Mouse (Mus musculus) neural tube, embryonic 11.5 days (tissue): Measurements from ENCODE around the gene Batf3. TPM values are rescaled to one million over a fixed set of nuclear protein-coding genes. Genes with fewer than 3 reads are reported as not detected.

Experiments
- ATAC-seq: fragments of 200-750 bp; cut with Nextera tagmentation; 2 replicates; pipeline ENCODE4 v1.8.0; 2017; ENCODE audit warnings: moderate number of reproducible peaks, mild to moderate bottlenecking, moderate TSS enrichment, moderate library complexity; ENCODE audit not compliant: insufficient read depth, low FRiP score, low TSS enrichment
- DNase-seq: peaks from one replicate; pipeline ENCODE4 v3.0.0-alpha.2; 2015; ENCODE audit warnings: low spot score
- H3K27ac ChIP-seq: fragments of 300-500 bp; sonication (generic); 2 replicates; pipeline ENCODE4 v1.5.1; 2014; ENCODE audit warnings: low read depth, mild to moderate bottlenecking, low read length
- H3K27me3 ChIP-seq: fragments of 300-500 bp; sonication (generic); 2 replicates; pipeline ENCODE4 v1.6.1; 2014; ENCODE audit warnings: mild to moderate bottlenecking, low read length, mixed read lengths; ENCODE audit not compliant: control insufficient read depth, insufficient read depth
- H3K36me3 ChIP-seq: fragments of 300-500 bp; sonication (generic); 2 replicates; pipeline ENCODE4 v1.6.1; 2014; ENCODE audit warnings: mild to moderate bottlenecking, low read length, moderate library complexity, mixed read lengths; ENCODE audit not compliant: control insufficient read depth, insufficient read depth
- H3K4me1 ChIP-seq: fragments of 300-500 bp; sonication (generic); 2 replicates; pipeline ENCODE4 v1.6.1; 2014; ENCODE audit warnings: low read length, mixed read lengths; ENCODE audit not compliant: control insufficient read depth, insufficient read depth
- H3K4me2 ChIP-seq: fragments of 300-500 bp; sonication (generic); 2 replicates; pipeline ENCODE4 v1.6.1; 2014; ENCODE audit warnings: low read depth, mild to moderate bottlenecking, moderate library complexity
- H3K4me3 ChIP-seq: fragments of 300-500 bp; sonication (generic); 2 replicates; pipeline ENCODE4 v1.5.1; 2014; ENCODE audit warnings: low read depth, low read length
- H3K9ac ChIP-seq: fragments of 300-500 bp; sonication (generic); 2 replicates; pipeline ENCODE4 v1.6.1; 2014; ENCODE audit warnings: mild to moderate bottlenecking, low read length
- H3K9me3 ChIP-seq: fragments of 300-500 bp; sonication (generic); 2 replicates; pipeline ENCODE4 v1.6.1; 2016; ENCODE audit warnings: low read length; ENCODE audit not compliant: control insufficient read depth
- WGBS: fragments of 180-500 bp; shearing (Covaris S2); extraction: QIAGEN DNeasy Blood & Tissue Kit; methylation state at CpG from one replicate; pipeline ENCODE4 v1.1.7; 2014; 5-methylcytosine and 5-hydroxymethylcytosine counted together
- polyA plus RNA-seq: library from polyadenylated mRNA; unstranded; fragments of >200 nt; fragmentation: Nextera tagmentation; extraction: Ambion mirVana; gene quantifications from 2 replicates; pipeline ENCODE4 v1.2.1, GENCODE M21; 2014

Gene Batf3
- polyA plus RNA-seq, 1 experiment from 2014 or later: 4.8 TPM

- DNase-seq: no peak
- WGBS: 92% methylated on average over 2 of the region's 2 CpGs
- peaks cover 9% of the 10 kb centered on the region; the same call in 1 of the 2 replicates for H3K4me1 ChIP-seq
- H3K27ac ChIP-seq: no peak overlapping the region
- H3K9me3 ChIP-seq: no peaks in the 10 kb centered on the region
- H3K4me3 ChIP-seq: no peak overlapping the region
- no peaks in the 10 kb centered on the region for H3K36me3 ChIP-seq
- no peak for ATAC-seq
- H3K4me2 ChIP-seq: no peak overlapping the region
- no peak overlapping the region for H3K9ac ChIP-seq
- no peaks in the 10 kb centered on the region for H3K27me3 ChIP-seq
These were observed 33.1 kb upstream of the Batf3 start for GRCm38 (mm10) chr1:191064535-191064934.

DNA sequence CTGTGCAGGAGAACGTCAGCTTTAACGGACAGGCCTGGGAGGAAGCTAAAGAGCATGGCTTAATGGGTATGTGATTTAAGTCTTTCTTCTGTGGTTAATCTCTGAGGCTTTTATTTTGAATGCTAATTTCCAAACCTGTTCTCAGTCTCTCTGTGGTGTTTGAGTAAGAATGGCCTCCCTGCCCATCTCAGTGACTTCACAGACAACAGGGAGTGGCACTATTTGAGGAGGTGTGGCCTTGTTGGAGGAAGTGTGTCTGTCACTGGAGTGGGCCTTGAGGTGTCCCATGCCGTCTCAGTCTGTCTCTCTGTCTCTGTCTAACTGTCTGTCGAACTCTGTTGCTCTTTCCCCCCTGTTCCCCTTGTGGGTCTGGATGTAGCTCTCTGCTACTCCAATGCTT is 32.5 kb upstream of the Batf3 start:
- H3K9ac ChIP-seq: no peak overlapping the region
- no peak overlapping the region for H3K27ac ChIP-seq
- no peak overlapping the region for H3K4me2 ChIP-seq
- H3K36me3 ChIP-seq: peaks cover 3% of the 10 kb centered on the region; the same call in 1 of the 2 replicates
- no peak overlapping the region for H3K4me3 ChIP-seq
- H3K27me3 ChIP-seq: no peaks in the 10 kb centered on the region
- 84% methylated on average over 4 of the region's 4 CpGs for WGBS
- DNase-seq (no peak), ATAC-seq (no peak)
- H3K9me3 ChIP-seq: no peaks in the 10 kb centered on the region
- peaks cover 9% of the 10 kb centered on the region; the same call in 1 of the 2 replicates for H3K4me1 ChIP-seq

DNA sequence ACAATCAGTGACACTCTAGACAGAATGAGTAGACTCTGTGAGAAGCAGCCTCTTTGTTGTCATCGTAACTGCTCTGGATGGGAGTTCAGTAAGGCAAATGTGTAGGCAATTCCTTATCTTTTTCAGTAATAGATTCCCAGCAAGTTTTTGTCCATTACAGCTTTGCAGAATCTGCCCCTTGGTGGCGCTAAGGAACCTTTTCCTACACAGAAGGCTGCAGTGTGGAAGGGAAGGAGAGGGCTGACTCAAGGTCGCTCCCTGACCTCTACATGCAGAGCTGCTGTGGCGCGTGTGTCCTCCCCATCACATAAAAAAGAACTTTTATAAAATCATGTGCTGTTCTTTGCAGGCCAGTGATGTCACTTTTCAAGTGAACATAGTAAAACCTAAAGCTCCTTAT is 29.3 kb upstream of the Batf3 start:
- Histone ChIP-seq H3K9ac (no peak overlapping the region), H3K36me3 (peaks cover 9% of the 10 kb centered on the region), H3K4me2 (no peak overlapping the region), H3K27me3 (no peaks in the 10 kb centered on the region), H3K4me3 (no peak overlapping the region), H3K4me1 (peaks cover 9% of the 10 kb centered on the region; the same call in 1 of the 2 replicates), H3K27ac (no peak overlapping the region), H3K9me3 (no peaks in the 10 kb centered on the region)
- DNase-seq (no peak), ATAC-seq (no peak)
- 83% methylated on average over 5 of the region's 5 CpGs for WGBS

DNA sequence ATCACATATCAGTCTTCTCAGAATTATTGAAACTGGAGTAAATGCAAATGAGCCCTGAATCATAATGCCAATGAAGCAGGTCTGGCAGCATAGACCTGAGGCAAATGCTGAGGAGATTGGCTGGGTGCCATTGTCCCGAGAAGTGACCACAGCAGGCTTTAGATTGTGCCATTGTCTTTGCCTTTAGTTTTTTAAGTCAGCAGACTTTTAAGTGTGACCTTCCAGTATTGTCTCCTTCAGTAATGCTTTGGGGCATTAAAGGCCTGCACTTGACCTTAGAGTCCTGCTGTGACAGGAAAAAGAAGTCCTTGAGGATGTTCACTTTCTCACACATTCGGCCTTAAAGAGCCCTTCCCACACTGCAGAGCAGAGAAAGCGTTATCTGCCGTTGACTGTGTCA is 27.4 kb upstream of the Batf3 start:
- H3K9ac ChIP-seq: no peak overlapping the region
- H3K27ac ChIP-seq: no peak overlapping the region
- ATAC-seq (no peak), DNase-seq (no peak)
- H3K36me3 ChIP-seq: peaks cover 9% of the 10 kb centered on the region
- H3K9me3 ChIP-seq: no peaks in the 10 kb centered on the region
- H3K4me1 ChIP-seq: no peaks in the 10 kb centered on the region
- H3K4me3 ChIP-seq: no peak overlapping the region
- H3K27me3 ChIP-seq: no peaks in the 10 kb centered on the region
- H3K4me2 ChIP-seq: no peak overlapping the region
- WGBS: 91% methylated on average over 4 of the region's 4 CpGs

DNA sequence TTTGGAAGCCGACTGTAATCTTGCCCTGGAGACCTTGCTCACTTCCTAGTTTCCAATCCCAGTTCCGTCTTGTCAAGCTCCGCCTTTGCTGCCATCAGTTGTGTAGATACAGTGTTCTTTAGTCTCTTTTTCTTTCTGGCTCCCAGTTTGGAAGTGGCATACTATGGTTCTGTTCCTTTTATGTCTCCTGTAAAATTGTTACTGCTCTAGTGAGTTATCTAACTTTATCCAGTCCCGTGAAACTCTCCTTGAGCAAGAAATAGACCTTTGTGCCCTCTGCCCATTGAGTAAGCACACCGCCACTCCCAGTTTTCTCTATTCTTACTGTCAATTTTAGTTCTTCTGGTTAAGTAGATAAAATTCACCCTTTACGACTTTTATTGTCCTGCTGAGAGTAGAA is 26.0 kb upstream of the Batf3 start:
- Histone ChIP-seq H3K9me3 (no peaks in the 10 kb centered on the region), H3K36me3 (peaks cover 9% of the 10 kb centered on the region), H3K4me3 (no peak overlapping the region), H3K4me2 (no peak overlapping the region), H3K27me3 (no peaks in the 10 kb centered on the region), H3K4me1 (no peaks in the 10 kb centered on the region), H3K27ac (no peak overlapping the region), H3K9ac (no peak overlapping the region)
- 90% methylated on average over 6 of the region's 6 CpGs for WGBS
- DNase-seq (no peak), ATAC-seq (no peak)

GRCm38 (mm10) chr1:191072329-191072913 is 25.2 kb upstream of the Batf3 start:
- Histone ChIP-seq H3K4me3 (no peak overlapping the region), H3K36me3 (peaks cover 11% of the 10 kb centered on the region), H3K9ac (no peak overlapping the region), H3K27ac (no peak overlapping the region), H3K4me2 (no peak overlapping the region), H3K27me3 (no peaks in the 10 kb centered on the region), H3K9me3 (no peaks in the 10 kb centered on the region), H3K4me1 (no peaks in the 10 kb centered on the region)
- no peak for ATAC-seq
- DNase-seq: no peak
- WGBS: 93% methylated on average over 16 of the region's 16 CpGs

- DNase-seq (no peak), ATAC-seq (no peak)
- WGBS: 88% methylated on average over 6 of the region's 6 CpGs
- Histone ChIP-seq H3K27me3 (no peaks in the 10 kb centered on the region), H3K36me3 (peaks cover 11% of the 10 kb centered on the region), H3K27ac (no peak overlapping the region), H3K4me3 (no peak overlapping the region), H3K9ac (no peak overlapping the region), H3K4me1 (no peaks in the 10 kb centered on the region), H3K4me2 (no peak overlapping the region), H3K9me3 (no peaks in the 10 kb centered on the region)
These were observed 24.6 kb upstream of the Batf3 start for GRCm38 (mm10) chr1:191073001-191073400.

DNA sequence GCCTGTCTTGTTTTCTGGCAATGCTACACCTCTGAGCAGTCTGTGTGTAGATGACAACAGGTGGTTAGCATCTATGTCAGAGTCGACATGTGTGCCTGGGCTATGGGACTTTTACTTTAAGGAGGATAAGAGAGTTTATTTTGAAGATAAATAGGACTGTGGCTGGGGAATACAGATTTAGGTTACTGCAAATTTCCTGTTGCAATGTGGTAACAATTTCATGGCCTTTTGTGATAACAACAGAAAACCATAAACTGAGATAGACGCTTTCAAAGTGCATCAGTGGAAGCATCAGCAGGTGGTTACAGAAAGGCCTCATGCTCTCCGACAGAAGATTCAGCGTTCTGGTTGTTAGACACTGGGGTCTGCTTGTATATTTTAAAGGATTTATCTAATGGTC is 24.2 kb upstream of the Batf3 start:
- H3K4me3 ChIP-seq: no peak overlapping the region
- DNase-seq: no peak
- WGBS: 85% methylated on average over 4 of the region's 4 CpGs
- no peaks in the 10 kb centered on the region for H3K9me3 ChIP-seq
- H3K36me3 ChIP-seq: peaks cover 14% of the 10 kb centered on the region
- no peak overlapping the region for H3K27ac ChIP-seq
- no peak overlapping the region for H3K4me2 ChIP-seq
- H3K27me3 ChIP-seq: no peaks in the 10 kb centered on the region
- no peak for ATAC-seq
- H3K4me1 ChIP-seq: no peaks in the 10 kb centered on the region
- no peak overlapping the region for H3K9ac ChIP-seq

GRCm38 (mm10) chr1:191075199-191075883 is 22.3 kb upstream of the Batf3 start:
- ATAC-seq (no peak), DNase-seq (peak; percentile 48)
- no peak overlapping the region for H3K4me3 ChIP-seq
- H3K9ac ChIP-seq: no peak overlapping the region
- no peaks in the 10 kb centered on the region for H3K9me3 ChIP-seq
- 68% methylated on average over 10 of the region's 10 CpGs for WGBS
- no peaks in the 10 kb centered on the region for H3K4me1 ChIP-seq
- H3K4me2 ChIP-seq: no peak overlapping the region
- H3K36me3 ChIP-seq: peaks cover 12% of the 10 kb centered on the region
- no peaks in the 10 kb centered on the region for H3K27me3 ChIP-seq
- no peak overlapping the region for H3K27ac ChIP-seq
